Mouse (Mus musculus): ENCODE data around the gene Mettl27. TPM values are rescaled to one million over a fixed set of nuclear protein-coding genes. Genes with fewer than 3 reads are reported as not detected.

The Mettl27 gene
- polyA plus RNA-seq, 1 experiment from 2014 or later, result 3.7 TPM

- H3K36me3 ChIP-seq (ENCODE audit: control insufficient read depth, insufficient read depth, low read length), result no peaks in the 10 kb centered on the region
- no peak overlapping the region for H3K9ac ChIP-seq (replicated peaks; ENCODE audit: low read depth, low read length)
- ATAC-seq (ENCODE audit: low read depth), result no peak
- no peak overlapping the region for H3K4me2 ChIP-seq (ENCODE audit: low read depth, low read length)
- no peak overlapping the region for H3K27ac ChIP-seq (ENCODE audit: low read depth, low read length)
- H3K4me1 ChIP-seq (ENCODE audit: control insufficient read depth, insufficient read depth, low read length), result no peaks in the 10 kb centered on the region
- H3K27me3 ChIP-seq (ENCODE audit: control insufficient read depth, insufficient read depth, low read length), result peaks cover 17% of the 10 kb centered on the region
- no peaks in the 10 kb centered on the region for H3K9me3 ChIP-seq (ENCODE audit: control insufficient read depth, low read length)
- H3K4me3 ChIP-seq (ENCODE audit: low read depth, low read length), result no peak overlapping the region
- 77% methylated on average over 5 of the region's 5 CpGs for WGBS
These were observed 12.0 kb downstream of the Mettl27 start for GRCm38 (mm10) chr5:134944179-134944578.

DNA sequence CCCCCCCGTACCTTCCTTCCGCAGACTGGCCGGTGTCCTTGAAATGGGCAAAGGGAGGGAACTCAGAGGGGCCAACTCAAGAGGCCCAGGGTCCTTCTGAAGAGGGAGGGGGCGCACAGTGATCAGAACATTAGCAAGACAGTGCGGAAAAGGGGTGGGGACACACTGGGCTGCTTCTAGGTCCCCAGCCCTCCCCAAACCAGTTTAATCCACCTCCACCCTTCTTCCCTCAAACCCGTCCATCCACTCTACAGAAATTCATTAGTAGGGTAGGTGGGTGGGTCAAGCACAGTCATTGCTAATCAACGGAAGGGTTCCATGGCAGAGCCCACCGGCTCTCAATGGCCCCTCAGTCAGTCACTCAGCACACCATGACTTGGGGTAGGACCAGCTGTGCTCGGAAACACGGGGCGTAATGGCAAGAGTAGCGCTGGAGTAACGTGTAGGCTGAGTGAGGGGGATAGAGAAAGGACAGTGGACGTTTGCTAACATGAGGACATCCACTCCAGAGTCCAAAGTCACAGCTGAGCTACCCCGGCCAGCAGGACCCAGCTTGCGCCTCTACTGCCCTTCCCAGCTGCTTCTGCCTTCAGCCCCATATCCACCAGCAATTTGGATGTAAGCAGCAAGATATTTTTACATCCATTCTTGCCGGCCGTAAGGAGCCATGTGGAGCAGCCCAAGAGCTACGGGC lies 13.2 kb downstream of the Mettl27 start:
- Histone ChIP-seq H3K4me2 (ENCODE audit: low read depth, low read length) (no peak overlapping the region), H3K9me3 (ENCODE audit: control insufficient read depth, low read length) (no peaks in the 10 kb centered on the region), H3K4me3 (ENCODE audit: low read depth, low read length) (no peak overlapping the region), H3K4me1 (ENCODE audit: control insufficient read depth, insufficient read depth, low read length) (no peaks in the 10 kb centered on the region), H3K27me3 (ENCODE audit: control insufficient read depth, insufficient read depth, low read length) (peaks cover 17% of the 10 kb centered on the region), H3K9ac (replicated peaks; ENCODE audit: low read depth, low read length) (no peak overlapping the region), H3K27ac (ENCODE audit: low read depth, low read length) (no peak overlapping the region), H3K36me3 (ENCODE audit: control insufficient read depth, insufficient read depth, low read length) (no peaks in the 10 kb centered on the region)
- WGBS, result 47% methylated on average over 19 of the region's 19 CpGs
- ATAC-seq (ENCODE audit: low read depth), result no peak

DNA sequence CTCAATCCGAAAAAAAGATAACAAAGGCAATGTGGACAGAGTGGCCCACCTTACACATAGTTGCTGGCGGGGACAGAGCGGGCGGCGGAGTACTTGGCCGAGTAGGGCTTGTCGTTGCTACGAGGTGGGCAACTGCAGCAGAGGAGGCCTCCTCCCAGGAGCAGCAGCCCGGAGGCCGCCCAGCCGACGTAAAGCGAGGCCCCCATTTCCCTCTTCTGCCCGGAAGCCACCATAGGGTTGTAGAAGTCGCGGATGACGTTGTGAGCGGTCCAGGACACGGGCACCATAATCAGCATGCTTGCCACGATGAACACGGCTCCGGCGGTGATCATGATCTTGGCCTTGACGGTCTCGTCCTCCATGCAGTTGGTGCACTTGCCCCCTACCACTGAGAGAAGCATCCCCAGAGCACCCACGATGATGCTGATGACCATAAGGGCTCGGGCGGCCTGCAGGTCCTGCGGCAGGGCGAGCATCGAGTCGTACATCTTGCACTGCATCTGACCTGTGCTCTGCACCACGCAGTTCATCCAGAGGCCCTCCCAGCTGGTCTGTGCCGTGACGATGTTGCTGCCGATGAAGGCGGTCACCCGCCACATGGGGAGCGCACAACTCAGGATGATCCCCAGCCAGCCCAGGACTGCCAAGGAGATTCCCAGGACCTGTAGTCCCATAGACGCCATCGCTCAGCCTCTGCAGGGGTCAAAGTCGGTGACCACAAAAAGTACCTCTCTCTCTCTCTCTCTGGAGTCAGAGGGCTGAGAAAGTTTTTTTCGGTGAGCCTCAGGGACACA lies 14.1 kb downstream of the Mettl27 start:
- Histone ChIP-seq H3K36me3 (ENCODE audit: control insufficient read depth, insufficient read depth, low read length) (no peaks in the 10 kb centered on the region), H3K9me3 (ENCODE audit: control insufficient read depth, low read length) (no peaks in the 10 kb centered on the region), H3K9ac (replicated peaks; ENCODE audit: low read depth, low read length) (no peak overlapping the region), H3K4me1 (ENCODE audit: control insufficient read depth, insufficient read depth, low read length) (no peaks in the 10 kb centered on the region), H3K4me2 (ENCODE audit: low read depth, low read length) (no peak overlapping the region), H3K27ac (ENCODE audit: low read depth, low read length) (no peak overlapping the region), H3K4me3 (ENCODE audit: low read depth, low read length) (no peak overlapping the region), H3K27me3 (ENCODE audit: control insufficient read depth, insufficient read depth, low read length) (peaks cover 17% of the 10 kb centered on the region)
- ATAC-seq (ENCODE audit: low read depth), result no peak
- 14% methylated on average over 43 of the region's 43 CpGs for WGBS

GRCm38 (mm10) chr5:134946857-134947255 lies 14.7 kb downstream of the Mettl27 start, which contains the start of gene Cldn4:
Cldn4 (minus strand) TSS chr5:134946934.
- Histone ChIP-seq H3K27me3 (ENCODE audit: control insufficient read depth, insufficient read depth, low read length) (peaks cover 17% of the 10 kb centered on the region), H3K27ac (ENCODE audit: low read depth, low read length) (no peak within 1 kb of the TSS), H3K4me3 (ENCODE audit: low read depth, low read length) (no peak within 1 kb of the TSS), H3K9ac (replicated peaks; ENCODE audit: low read depth, low read length) (no peak within 1 kb of the TSS), H3K4me2 (ENCODE audit: low read depth, low read length) (no peak within 1 kb of the TSS), H3K4me1 (ENCODE audit: control insufficient read depth, insufficient read depth, low read length) (no peaks in the 10 kb centered on the region), H3K9me3 (ENCODE audit: control insufficient read depth, low read length) (no peaks in the 10 kb centered on the region), H3K36me3 (ENCODE audit: control insufficient read depth, insufficient read depth, low read length) (no peaks in the 10 kb centered on the region)
- ATAC-seq (ENCODE audit: low read depth), result no peak
- WGBS, result 8% methylated on average over 11 of the region's 11 CpGs

- H3K4me1 ChIP-seq (ENCODE audit: control insufficient read depth, insufficient read depth, low read length), result no peaks in the 10 kb centered on the region
- H3K4me2 ChIP-seq (ENCODE audit: low read depth, low read length), result no peak overlapping the region
- ATAC-seq (ENCODE audit: low read depth), result no peak
- no peak overlapping the region for H3K27ac ChIP-seq (ENCODE audit: low read depth, low read length)
- H3K4me3 ChIP-seq (ENCODE audit: low read depth, low read length), result no peak overlapping the region
- H3K9ac ChIP-seq (replicated peaks; ENCODE audit: low read depth, low read length), result no peak overlapping the region
- H3K9me3 ChIP-seq (ENCODE audit: control insufficient read depth, low read length), result no peaks in the 10 kb centered on the region
- no peaks in the 10 kb centered on the region for H3K36me3 ChIP-seq (ENCODE audit: control insufficient read depth, insufficient read depth, low read length)
- 61% methylated on average over 5 of the region's 5 CpGs for WGBS
- H3K27me3 ChIP-seq (ENCODE audit: control insufficient read depth, insufficient read depth, low read length), result peaks cover 17% of the 10 kb centered on the region
These were observed 15.4 kb downstream of the Mettl27 start for GRCm38 (mm10) chr5:134947420-134948084.

- WGBS, result 76% methylated on average over 4 of the region's 4 CpGs
These were observed 15.9 kb downstream of the Mettl27 start for GRCm38 (mm10) chr5:134948085-134948439.

GRCm38 (mm10) chr5:134951053-134951884 lies 19.1 kb downstream of the Mettl27 start:
- H3K27me3 ChIP-seq (ENCODE audit: control insufficient read depth, insufficient read depth, low read length), result peaks cover 12% of the 10 kb centered on the region; the same call in 1 of the 2 replicates
- H3K4me2 ChIP-seq (ENCODE audit: low read depth, low read length), result no peak overlapping the region
- no peak overlapping the region for H3K27ac ChIP-seq (ENCODE audit: low read depth, low read length)
- no peak overlapping the region for H3K9ac ChIP-seq (replicated peaks; ENCODE audit: low read depth, low read length)
- no peak for ATAC-seq (ENCODE audit: low read depth)
- 49% methylated on average over 19 of the region's 19 CpGs for WGBS
- H3K9me3 ChIP-seq (ENCODE audit: control insufficient read depth, low read length), result no peaks in the 10 kb centered on the region
- no peaks in the 10 kb centered on the region for H3K36me3 ChIP-seq (ENCODE audit: control insufficient read depth, insufficient read depth, low read length)
- H3K4me1 ChIP-seq (ENCODE audit: control insufficient read depth, insufficient read depth, low read length), result no peaks in the 10 kb centered on the region
- H3K4me3 ChIP-seq (ENCODE audit: low read depth, low read length), result no peak overlapping the region

More at GRCm38 (mm10) chr5:134948085-134948439, 15.9 kb downstream of the Mettl27 start:
- Histone ChIP-seq H3K27me3 (ENCODE audit: control insufficient read depth, insufficient read depth, low read length) (peaks cover 17% of the 10 kb centered on the region), H3K36me3 (ENCODE audit: control insufficient read depth, insufficient read depth, low read length) (no peaks in the 10 kb centered on the region), H3K4me3 (ENCODE audit: low read depth, low read length) (no peak overlapping the region), H3K4me1 (ENCODE audit: control insufficient read depth, insufficient read depth, low read length) (no peaks in the 10 kb centered on the region), H3K4me2 (ENCODE audit: low read depth, low read length) (no peak overlapping the region), H3K27ac (ENCODE audit: low read depth, low read length) (no peak overlapping the region), H3K9me3 (ENCODE audit: control insufficient read depth, low read length) (no peaks in the 10 kb centered on the region), H3K9ac (replicated peaks; ENCODE audit: low read depth, low read length) (no peak overlapping the region)
- no peak for ATAC-seq (ENCODE audit: low read depth)

DNA sequence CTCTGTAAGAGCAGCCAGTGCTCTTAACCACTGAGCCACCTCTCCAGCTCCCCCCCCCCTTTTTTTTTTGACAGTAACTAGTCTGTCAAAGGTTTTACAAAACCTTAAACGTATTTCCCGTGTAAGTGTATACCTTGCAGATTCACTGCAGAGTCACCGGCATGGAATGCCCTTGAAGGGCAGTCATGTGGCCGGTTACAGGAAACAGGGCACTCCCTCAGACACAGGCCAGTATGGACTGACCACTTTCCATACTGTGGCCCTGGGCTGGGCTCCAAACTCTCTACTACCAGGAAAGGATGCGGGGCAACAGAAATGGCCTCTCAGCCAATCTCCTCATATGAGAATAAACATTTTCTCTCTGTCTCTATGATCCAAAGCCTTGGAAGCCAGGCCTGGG lies 23.3 kb downstream of the Mettl27 start:
- no peaks in the 10 kb centered on the region for H3K4me1 ChIP-seq (ENCODE audit: control insufficient read depth, insufficient read depth, low read length)
- H3K27me3 ChIP-seq (ENCODE audit: control insufficient read depth, insufficient read depth, low read length), result no peaks in the 10 kb centered on the region
- no peaks in the 10 kb centered on the region for H3K9me3 ChIP-seq (ENCODE audit: control insufficient read depth, low read length)
- H3K4me3 ChIP-seq (ENCODE audit: low read depth, low read length), result no peak overlapping the region
- no peak for ATAC-seq (ENCODE audit: low read depth)
- no peak overlapping the region for H3K9ac ChIP-seq (replicated peaks; ENCODE audit: low read depth, low read length)
- no peak overlapping the region for H3K4me2 ChIP-seq (ENCODE audit: low read depth, low read length)
- H3K27ac ChIP-seq (ENCODE audit: low read depth, low read length), result no peak overlapping the region
- 86% methylated on average over 5 of the region's 5 CpGs for WGBS
- H3K36me3 ChIP-seq (ENCODE audit: control insufficient read depth, insufficient read depth, low read length), result no peaks in the 10 kb centered on the region

All from neural tube, embryonic 14.5 days (tissue).